Mouse (Mus musculus): ENCODE measurements around the gene Wfdc5. TPM values are rescaled to one million over a fixed set of nuclear protein-coding genes. Genes with fewer than 3 reads are reported as not detected.

Gene Wfdc5
- total and polyA plus RNA-seq, 3 experiments = not detected

DNA sequence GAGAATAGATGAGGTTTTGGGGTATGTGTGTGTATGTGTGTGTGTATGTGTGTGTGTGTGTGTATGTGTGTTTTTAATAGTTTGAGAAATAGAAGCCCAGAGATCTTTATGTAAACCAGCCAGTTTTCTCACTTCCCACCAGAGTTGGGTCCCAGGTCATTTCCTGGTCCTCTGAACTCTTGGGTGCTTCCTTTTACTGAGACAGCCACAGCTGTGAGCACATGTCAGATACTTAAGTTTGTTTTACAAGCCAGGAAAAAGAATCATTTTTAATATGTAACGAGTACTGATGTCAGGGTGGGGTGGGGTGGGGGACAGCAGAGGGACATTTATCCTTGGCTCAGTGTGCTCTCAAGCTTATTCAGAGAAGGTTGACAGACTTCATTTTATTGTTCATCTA lies 47.2 kb downstream of the Wfdc5 start:
- in situ Hi-C loops (cut with MboI; ENCODE audit: low pct_ligation_motif_present, low pct_unique_long_range_greater_than_20kb, low sequenced_read_pairs) = no loop called here
- Histone ChIP-seq H3K79me2 (replicated peaks; ENCODE audit: control insufficient read depth, extremely low read depth, insufficient read depth, poor library complexity, severe bottlenecking) (peaks cover 8% of the 10 kb centered on the region), H3K4me2 (ENCODE audit: insufficient read depth, low read depth, poor library complexity, severe bottlenecking) (no peak overlapping the region), H3K36me3 (replicated peaks in 1 of 2; ENCODE audit: control insufficient read depth in 1 of 2, insufficient read depth in 1 of 2, low read length in 1 of 2) (peaks cover 41 to 78% of the 10 kb centered on the region in 2 experiments), H3K9me3 (replicated peaks; ENCODE audit: low read length) (no peaks in the 10 kb centered on the region), H3K27ac (ENCODE audit: insufficient read depth, low read depth) (no peak overlapping the region), H3K27me3 (replicated peaks) (no peaks in the 10 kb centered on the region), H3K4me1 (ENCODE audit: control insufficient read depth in 1 of 2, insufficient read depth in 2 of 2) (peaks cover 8 to 72% of the 10 kb centered on the region in 2 experiments), H3K4me3 (replicated peaks in 1 of 3; ENCODE audit: low read depth in 2 of 3, low read length in 2 of 3, poor library complexity in 1 of 3) (no peak overlapping the region), H3K9ac (ENCODE audit: insufficient read depth, low read depth) (no peak overlapping the region)
- dilution Hi-C loops (cut with MboI; ENCODE audit: extremely low pct_ligation_motif_present, extremely low pct_unique_long_range_greater_than_20kb, low sequenced_read_pairs) = no loop called here
- no peak for TF ChIP-seq NRF1 (IDR thresholded peaks at IDR 0.05; ENCODE audit: low read depth, low read length)
- no peak for TF ChIP-seq IRF4 (IDR thresholded peaks at IDR 0.05; ENCODE audit: low read depth, low read length)
- no peak for TF ChIP-seq PAX5 (IDR thresholded peaks at IDR 0.05; ENCODE audit: low read length)
- no peak for TF ChIP-seq RCOR1 (conservative IDR thresholded peaks at IDR 0.05; ENCODE audit: low read depth, low read length)
- no peak for TF ChIP-seq E2F4 (IDR thresholded peaks at IDR 0.05; ENCODE audit: insufficient replicate concordance, low read depth, low read length)
- no peak for TF ChIP-seq MYC (IDR thresholded peaks at IDR 0.05; ENCODE audit: low read depth, low read length)
- no peak for TF ChIP-seq MXI1 (IDR thresholded peaks at IDR 0.05; ENCODE audit: low read depth, low read length)
- no peak for TF ChIP-seq GABPA (IDR thresholded peaks at IDR 0.05; ENCODE audit: insufficient replicate concordance, low read depth, low read length)
- no peak for DNase-seq (ENCODE audit: extremely low read depth)

DNA sequence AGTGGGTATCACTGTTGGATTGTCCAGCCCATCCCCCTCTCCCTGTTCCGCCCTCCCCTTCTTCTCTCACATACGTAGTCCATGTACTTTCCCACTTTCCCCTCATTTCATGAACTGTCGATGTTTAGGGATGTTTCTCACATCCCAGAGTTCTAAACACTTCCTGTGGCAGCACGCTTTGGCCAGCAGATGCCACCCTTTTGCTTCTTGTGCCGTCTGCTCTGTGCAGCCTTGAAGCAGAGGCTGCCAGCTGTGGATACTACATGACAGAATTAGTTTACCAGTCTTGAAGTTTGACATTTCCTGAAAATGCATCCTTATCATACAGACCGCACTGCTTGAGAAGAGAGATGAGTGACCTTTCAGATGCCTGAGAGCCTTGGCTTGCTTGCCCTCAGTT lies 48.0 kb downstream of the Wfdc5 start:
- H3K4me1 ChIP-seq (ENCODE audit: control insufficient read depth in 1 of 2, insufficient read depth in 2 of 2) = peaks cover 11 to 72% of the 10 kb centered on the region in 2 experiments
- peaks cover 5% of the 10 kb centered on the region for H3K79me2 ChIP-seq (replicated peaks; ENCODE audit: control insufficient read depth, extremely low read depth, insufficient read depth, poor library complexity, severe bottlenecking)
- peaks cover 35 to 72% of the 10 kb centered on the region in 2 experiments for H3K36me3 ChIP-seq (replicated peaks in 1 of 2; ENCODE audit: control insufficient read depth in 1 of 2, insufficient read depth in 1 of 2, low read length in 1 of 2)
- no peak for TF ChIP-seq NELFE (IDR thresholded peaks at IDR 0.05; ENCODE audit: low read depth, low read length)
- no peak for TF ChIP-seq EP300 (IDR thresholded peaks at IDR 0.05; ENCODE audit: low read length)
- TF ChIP-seq ZKSCAN1 (IDR thresholded peaks at IDR 0.05; ENCODE audit: borderline replicate concordance, low read depth, low read length) = no peak
- peak; percentile 56 for TF ChIP-seq ELF1 (IDR thresholded peaks at IDR 0.05; ENCODE audit: low read depth, low read length)
- peak; percentile 72 for TF ChIP-seq RAD21 (IDR thresholded peaks at IDR 0.05; ENCODE audit: low read depth, low read length)
- TF ChIP-seq SMC3 (IDR thresholded peaks at IDR 0.05; ENCODE audit: low read depth, low read length) = peak; percentile 69
- peak; percentile 9 to 69; a peak in 2 of 4 replicates for TF ChIP-seq CTCF (conservative IDR thresholded peaks at IDR 0.05 in 1 of 2, IDR thresholded peaks at IDR 0.05 in 1 of 2; ENCODE audit: low read depth in 2 of 2, low read length in 2 of 2)
- TF ChIP-seq ZMIZ1 (IDR thresholded peaks at IDR 0.05; ENCODE audit: low read depth, low read length) = no peak
- no peaks in the 10 kb centered on the region for H3K27me3 ChIP-seq (replicated peaks)
- H3K9ac ChIP-seq (ENCODE audit: insufficient read depth, low read depth) = no peak overlapping the region
- no peak overlapping the region for H3K4me3 ChIP-seq (replicated peaks in 1 of 3; ENCODE audit: low read depth in 2 of 3, low read length in 2 of 3, poor library complexity in 1 of 3)
- H3K27ac ChIP-seq (ENCODE audit: insufficient read depth, low read depth) = no peak overlapping the region
- in situ Hi-C loops (cut with MboI; ENCODE audit: low pct_ligation_motif_present, low pct_unique_long_range_greater_than_20kb, low sequenced_read_pairs) = loop anchor here (5.0 kb wide), 1 partner anchor 38 kb away; the partner anchor contains the start of gene Kcns1
- DNase-seq (ENCODE audit: extremely low read depth) = peak; percentile 36
- H3K4me2 ChIP-seq (ENCODE audit: insufficient read depth, low read depth, poor library complexity, severe bottlenecking) = no peak overlapping the region
- H3K9me3 ChIP-seq (replicated peaks; ENCODE audit: low read length) = no peaks in the 10 kb centered on the region
- dilution Hi-C loops (cut with MboI; ENCODE audit: extremely low pct_ligation_motif_present, extremely low pct_unique_long_range_greater_than_20kb, low sequenced_read_pairs) = no loop called here

Data from CH12.LX (cell line).